Mouse (Mus musculus) frontal cortex, postnatal 10 days (tissue): ENCODE results near the gene Selenom.

ENCODE experiments used
- DNase-seq, 2 experiments: peaks; one replicate each; pipeline ENCODE4 v3.0.0; 2022; ENCODE audit warnings: low spot score in 2 of 2, mixed read lengths in 1 of 2

Gene Selenom

DNA sequence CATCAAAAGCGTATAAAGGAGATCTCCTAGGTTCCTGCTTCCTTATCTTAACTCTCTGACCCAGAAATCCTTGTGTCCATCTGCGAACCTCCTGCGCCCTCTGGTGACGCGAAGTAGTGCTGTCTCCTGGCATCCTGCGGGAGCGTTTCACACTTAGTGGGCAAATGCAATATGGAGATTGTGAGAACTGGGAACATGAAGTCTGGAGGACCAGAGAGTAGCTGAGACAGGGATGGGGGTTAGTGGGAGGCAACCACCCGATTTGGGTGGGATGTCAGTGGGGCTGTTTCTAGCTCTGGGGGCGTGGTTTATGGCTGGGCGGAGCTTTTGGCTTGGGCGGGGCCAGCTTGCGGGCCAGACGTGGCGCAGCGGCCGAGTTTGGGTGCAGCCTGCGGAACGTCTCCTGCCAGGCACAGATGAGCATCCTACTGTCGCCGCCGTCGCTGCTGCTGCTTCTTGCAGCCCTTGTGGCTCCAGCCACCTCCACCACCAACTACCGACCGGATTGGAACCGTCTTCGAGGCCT is at the start of gene Selenom:
TSS of gene Selenom (plus strand) at position 156 of the 526 bp plus-strand sequence.
- DNase-seq: peak; percentile 83 to 89

DNA sequence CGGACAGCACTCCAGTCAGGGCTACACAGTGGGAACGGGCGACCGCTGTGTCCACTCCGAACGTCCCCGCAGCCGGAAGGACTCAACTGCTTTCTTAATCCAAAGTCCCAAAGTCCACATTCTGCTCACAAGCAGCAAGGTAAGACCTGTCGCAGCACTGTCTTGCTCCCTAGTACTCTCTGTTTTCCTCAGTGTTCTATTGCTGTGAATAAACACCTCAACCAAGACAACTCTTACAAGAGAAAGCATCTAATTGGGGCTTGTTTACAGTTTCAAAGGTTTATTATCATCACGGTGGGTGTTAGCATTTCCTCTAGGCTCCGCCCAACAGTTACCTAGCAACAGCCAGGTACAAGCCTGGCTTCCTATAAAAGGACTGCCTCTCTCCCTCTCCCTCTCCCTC is 43.0 kb upstream of the Selenom start:
- no peak for DNase-seq

DNA sequence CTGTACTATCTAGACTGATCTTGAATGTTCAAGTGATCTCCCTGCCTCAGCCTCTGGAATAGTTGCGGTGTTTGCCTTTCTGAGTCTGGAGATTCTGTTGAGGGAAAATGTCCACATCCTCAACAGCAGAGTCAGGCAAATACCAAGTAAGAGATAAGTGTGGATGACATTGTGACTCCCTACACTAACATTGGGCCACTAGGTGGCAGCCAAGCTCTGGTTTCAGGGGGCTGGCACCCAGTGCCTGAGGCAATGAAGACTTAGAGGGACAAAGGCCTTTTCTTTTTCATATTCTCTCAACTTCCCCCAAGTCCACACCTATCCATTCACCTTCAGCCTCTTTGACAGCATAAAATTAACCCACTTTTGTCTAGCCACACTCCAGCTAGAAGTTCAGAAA is 42.0 kb upstream of the Selenom start:
- peak in 1 of 2 experiments; percentile 79 for DNase-seq

DNA sequence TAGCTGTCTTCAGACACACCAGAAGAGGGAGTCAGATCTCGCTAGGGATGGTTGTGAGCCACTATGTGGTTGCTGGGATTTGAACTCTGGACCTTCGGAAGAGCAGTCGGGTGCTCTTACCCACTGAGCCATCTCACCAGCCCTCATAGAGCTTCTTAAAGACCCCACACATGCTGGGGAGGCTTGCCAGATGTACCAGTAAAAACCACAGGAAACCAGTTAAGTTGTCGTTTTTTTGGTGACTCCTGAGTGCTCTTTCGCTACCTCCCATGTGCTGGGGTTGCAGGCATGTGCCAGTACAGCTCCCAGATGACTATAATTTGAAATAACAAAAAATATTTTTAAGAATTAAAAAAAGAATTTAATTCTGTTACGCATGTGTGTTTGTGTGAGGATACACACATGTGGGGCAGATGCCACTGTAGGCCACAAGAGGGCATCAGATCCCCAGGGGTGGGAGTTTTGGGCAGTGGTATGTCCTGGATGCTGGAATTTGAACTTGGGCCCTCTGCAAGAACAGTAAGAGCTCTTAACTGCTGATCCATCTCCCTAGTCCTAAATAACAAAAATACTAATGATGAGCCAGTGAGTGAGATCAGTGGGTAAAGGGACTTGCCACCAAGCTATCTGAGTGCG is 39.9 kb upstream of the Selenom start:
- DNase-seq: no peak

DNA sequence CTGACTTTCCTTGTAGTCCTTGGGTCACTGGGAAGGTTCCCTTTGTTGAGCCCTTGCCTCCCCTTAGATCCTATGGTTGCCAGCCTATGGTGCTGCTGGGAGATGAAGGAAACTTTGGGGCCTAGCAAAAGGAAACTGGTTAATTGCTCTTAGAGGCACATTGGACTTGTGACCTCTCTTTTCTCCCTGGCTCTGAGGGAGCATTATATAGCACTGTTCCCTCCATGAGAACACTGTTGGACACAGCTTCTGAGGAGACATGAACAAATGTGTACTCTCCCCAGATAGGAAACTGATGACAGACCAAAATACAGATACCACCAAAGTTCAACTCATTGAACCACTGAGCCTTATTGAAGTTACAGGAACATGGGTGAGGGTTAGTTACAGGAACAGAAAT is 39.0 kb upstream of the Selenom start:
- no peak for DNase-seq

DNA sequence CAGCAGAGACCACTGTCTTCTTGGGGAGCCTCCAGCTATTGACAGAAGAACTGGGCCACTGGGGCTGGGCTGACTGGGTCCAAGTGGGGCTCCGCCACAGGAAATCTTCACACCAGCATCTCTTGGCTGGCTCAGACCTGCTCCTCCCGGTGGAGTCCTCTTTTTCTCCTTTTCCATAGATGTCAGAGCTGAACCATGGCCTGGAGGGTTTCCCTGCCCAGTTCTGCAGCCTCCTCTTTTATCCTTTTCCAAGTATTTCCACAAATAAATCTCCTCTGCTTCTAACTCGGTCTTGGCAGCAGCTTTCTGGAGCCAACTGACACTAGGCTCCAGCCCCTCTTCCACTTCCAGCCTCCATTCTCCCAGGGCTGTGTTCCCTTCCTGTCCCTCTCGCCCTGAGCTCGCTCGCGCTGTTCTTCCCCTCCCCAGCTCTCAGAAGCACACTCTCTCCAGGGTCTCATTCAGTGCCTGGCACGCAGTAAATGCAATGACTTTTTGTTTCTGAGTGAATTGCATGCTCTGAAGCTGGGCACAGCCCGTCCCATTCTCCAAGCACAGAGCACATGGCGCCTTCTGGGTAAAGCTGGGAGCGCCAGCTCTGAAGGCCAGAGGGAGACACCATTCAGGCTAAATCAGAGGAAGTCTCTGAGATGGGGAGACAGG is 30.4 kb upstream of the Selenom start:
- DNase-seq: no peak

DNA sequence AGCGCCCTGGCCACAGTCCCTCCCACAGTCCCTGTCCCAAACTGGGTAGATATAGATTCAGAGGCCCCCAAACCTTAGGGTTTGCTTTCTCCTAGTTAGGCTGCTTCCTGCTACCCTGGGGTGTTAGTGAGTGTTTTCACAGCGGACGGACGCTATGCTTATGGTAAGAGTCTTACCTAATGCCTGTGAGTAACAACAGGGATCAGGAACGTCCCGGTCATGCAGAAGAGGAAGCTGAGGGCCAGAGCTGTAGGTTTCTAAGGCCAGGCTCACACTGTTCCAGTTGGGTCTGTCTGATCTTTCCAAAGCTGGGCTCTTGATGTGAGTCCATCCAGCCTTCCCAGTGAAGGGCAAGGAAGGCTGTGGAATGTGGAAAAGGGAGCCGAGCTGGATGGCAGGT is 28.1 kb upstream of the Selenom start:
- no peak for DNase-seq

DNA sequence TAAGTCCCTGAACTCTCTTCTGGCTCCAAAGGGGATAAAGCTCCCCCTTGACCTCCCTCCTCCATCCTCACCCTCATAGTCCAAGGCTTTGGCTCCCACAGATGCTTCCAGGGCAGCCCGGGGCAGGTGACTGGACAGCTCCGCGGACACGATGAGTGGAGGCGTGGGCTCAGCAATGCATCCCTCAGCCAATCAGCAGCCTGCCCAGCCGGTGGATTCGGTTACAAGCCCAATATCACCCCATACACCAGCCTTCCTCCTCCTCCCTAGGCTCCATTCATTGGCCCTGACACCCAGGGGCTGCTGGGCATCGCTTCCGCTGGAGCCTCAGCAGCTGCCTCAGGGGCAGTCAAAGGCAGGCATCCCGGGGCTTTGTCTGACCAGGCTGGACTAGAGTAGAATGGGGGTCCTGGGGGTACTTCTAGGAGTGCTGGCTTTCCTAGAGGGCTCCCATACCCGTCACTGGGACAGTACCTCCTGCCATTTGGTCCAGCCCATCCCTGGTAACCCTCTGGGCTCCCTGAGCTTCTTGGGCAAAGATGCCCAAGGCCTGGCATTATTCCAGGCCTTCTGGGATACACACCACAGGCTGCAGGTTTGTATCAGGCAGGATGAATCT is 26.4 kb upstream of the Selenom start, which contains the start of gene Pla2g3:
TSS of gene Pla2g3 (plus strand) at position 333 of the 619 bp plus-strand sequence.
- DNase-seq: no peak

DNA sequence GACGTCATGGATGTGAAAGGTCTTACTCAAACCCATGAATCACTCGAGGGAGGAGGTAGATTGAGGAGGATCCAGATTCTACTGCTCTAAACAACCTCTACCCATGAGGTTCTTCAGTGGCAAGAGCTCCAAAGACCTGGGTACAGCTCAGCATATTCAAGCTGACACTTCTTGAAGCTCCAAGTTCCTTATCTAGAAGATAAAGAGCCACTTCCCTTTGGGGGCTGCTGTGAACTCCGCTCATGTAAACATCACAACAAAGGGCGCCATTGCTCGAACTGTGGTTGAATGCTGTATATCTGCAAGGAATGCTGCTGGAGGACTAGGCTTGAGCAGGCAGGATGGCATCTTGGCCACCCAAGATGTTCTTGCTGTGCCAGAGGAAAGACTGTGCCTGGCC is 25.4 kb upstream of the Selenom start:
- DNase-seq: no peak

DNA sequence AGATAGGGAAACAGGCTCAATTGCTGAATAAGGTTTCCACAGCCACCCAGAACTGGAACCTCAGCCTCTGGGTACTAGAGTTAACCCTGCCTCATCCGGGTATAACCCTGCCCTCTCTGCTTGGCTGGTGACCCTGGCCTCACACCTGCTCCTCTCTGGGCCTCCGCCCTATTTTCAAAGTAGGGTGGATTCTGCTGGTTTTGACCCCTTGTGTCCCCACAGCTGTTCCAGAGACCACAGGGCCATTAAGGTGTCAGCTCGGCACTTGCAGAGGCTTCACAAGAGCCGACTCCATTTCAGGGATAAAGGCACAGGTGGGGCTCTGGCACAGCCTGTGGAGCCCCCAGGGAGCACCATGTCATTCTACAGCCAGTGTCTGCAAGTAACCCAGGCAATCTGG is 21.7 kb upstream of the Selenom start:
- no peak for DNase-seq

DNA sequence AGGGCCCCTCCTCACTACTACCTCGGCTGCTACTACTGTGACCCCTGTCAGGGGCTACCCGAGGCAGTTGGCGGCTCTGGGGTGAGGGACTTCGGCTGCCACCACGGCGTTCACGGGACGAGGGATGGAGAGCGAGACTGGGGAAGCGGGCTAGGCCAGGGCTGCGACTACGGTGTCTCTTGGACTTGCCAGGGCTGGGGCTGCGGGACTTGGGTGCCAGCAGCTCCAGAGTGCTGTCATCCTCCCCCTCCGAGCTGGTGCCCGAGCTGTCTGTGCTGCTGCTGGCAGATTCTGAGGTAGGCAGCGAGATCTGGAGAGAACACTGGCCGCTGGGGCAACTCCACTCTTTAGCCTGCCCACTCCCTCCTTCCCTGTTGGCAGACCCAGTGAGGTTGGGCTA is 19.6 kb upstream of the Selenom start:
- DNase-seq: no peak

DNA sequence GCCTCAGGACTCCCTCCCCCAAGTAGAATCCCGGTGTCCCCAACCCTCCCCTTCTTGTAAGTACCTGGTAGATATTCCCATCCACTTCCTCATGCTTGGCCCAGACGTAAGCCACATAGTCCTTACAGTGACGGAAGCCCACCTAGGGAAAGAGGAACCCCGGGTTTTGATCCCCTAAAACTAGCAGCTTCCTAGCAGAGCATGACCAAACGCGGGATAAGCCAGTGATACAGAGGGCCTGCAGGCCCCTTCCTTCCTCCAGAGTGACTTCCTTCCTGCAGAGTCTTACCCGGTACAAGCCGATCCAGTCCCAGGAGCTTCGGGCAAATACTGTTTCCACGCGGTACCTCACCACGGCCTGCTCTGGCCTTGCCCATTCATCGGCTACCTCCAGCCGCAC is 19.0 kb upstream of the Selenom start:
- DNase-seq: no peak

DNA sequence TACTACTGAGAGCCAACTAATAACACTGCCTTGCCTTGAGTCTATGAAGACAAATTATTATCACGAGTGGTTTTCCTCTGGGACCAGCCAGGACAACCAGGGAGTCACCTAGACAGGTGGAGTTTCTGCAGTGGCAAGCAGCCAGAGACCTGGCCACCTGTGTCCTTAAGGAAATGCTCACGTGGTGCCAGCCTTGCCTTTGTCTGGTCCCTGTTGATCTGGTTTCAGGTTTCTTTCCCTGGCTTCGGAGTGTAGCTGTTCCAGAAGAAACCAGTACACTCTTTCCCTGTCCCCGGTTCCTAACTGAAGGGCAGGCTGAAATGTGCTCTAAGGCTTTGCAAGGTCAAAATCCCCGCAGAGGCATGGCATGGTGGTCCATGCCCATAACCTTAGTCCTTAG is 17.7 kb upstream of the Selenom start:
- no peak for DNase-seq

DNA sequence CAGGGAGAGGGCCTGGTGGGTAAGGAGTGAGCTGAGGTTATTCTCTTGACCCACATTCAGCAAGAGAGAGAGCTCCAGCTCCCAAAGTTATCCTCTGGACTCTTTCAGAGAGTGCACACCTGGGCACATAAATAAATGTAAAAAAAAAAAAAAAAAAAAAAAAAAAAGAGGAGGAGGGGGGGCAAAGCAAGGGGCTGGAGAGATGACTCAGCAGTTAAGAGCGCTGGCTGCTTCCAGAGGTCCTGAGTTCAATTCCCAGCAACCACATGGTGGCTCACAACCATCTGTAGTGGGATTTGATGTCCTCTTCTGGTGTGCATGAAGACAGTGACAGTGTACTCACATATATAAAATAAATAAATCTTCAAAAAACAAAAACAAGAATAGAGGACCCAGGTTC is 17.2 kb upstream of the Selenom start:
- no peak for DNase-seq

DNA sequence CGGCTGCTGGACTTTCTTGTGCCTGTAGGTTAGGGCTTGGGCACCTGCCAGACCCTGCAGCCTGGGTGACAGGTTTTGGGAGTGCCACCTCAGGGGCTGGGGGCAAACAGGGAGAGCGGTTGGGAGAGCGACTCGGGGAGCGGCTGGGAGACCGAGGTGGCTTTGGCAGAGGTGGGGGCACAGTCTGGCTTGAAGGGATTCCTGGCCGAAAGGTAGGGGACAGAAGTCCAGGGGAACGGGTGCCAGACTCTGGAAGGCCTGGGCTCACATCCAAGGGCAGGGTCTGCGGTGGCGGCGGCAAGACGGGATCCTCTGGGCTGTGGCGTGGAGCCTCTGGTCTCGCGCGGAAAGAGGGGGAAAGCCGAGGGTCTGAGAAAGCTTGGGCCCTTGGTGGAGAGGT is 12.4 kb upstream of the Selenom start:
- DNase-seq: no peak

DNA sequence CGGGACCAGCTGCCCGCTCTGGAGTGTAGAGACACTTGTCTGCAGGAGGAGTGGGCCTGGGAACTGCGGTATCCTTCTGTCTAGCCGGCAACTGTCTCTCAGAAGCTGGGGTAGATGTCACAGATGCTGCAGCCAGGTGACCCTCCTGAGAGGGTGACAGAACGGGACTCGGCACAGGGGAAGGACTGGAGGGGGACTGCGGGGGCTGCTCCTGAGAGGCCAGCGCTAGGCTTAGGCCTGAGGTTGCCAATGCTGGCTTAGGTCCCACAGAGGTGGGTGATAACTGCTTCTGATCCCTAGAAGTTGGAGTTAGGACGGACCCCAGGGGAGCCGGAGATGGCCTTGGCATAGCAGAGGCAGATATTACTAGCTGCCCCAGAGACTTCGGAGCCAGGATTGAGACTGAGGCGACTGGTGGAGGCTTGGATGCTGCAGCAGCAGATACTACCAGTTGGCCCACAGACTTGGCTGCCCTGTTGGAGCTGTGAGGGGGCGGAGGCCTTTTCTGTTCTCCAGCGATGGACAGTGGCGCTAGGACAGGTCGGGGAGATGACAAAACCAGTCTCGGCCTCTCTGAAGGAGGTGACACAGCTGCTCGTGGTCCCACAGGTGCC is 11.9 kb upstream of the Selenom start:
- DNase-seq: no peak

DNA sequence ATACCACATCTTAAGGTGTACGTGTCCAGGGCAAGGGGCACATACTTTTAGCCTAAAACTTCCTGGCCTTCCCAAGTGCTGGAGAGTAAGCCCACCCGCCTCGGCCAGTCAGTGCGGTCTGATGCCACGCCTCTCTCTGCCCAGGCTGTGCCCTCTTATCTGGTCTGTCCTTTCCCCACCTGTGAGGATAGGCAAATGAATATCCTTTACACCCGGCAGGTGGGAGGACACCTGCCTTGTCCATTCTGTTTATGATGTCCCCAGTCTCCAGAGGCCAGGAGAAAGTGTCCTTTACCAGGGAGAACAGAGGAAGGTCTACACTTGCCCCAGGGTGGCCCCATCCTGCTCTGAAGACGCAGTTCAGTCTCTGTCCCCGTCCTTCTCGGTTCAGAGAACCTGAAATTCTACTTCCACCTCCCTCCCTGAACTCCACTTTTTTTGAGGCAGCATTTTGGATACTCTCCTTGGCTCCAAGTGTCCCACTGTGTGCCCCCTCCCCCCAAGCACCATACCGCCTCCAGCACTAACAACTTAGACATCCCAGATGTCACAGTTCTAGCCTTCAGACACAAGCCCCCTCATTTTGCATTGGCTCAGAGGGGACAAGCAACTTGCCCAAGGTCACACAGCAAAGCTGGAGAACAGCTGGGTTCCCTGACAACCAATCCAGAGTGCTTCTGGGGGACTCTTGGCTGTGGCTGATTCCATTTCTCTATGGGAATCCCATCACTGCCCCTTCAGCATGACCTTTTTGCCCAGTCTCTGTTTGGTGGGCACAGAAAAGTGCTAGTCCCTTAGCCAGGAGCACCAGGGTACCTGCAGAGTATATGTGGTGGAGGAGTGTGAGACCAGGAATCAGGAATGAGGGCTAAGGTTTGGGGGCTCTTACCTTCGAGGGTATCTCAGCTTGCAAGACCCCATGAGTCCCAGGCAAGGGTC is 10.5 kb upstream of the Selenom start:
- DNase-seq: no peak

DNA sequence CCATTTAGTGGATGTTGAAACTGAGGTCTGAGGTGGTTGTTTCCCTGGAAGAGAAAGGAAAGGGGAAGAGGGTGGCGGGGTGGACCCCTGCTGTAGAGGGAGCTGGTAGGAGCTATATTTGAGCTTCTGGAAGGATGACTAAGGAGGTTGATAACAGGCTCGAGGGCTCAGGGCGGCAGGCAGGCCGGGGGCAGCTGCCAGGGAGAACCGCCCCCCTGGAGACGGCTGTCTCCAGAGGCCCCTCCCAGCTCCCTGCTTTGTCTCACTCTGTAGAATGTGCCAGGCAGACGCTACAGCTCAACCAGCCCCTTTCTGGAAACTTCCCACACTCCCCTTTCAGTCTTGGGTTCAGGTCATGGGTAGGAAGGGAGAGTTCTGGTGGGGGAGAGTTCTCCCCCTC is 6.3 kb upstream of the Selenom start:
- no peak for DNase-seq

DNA sequence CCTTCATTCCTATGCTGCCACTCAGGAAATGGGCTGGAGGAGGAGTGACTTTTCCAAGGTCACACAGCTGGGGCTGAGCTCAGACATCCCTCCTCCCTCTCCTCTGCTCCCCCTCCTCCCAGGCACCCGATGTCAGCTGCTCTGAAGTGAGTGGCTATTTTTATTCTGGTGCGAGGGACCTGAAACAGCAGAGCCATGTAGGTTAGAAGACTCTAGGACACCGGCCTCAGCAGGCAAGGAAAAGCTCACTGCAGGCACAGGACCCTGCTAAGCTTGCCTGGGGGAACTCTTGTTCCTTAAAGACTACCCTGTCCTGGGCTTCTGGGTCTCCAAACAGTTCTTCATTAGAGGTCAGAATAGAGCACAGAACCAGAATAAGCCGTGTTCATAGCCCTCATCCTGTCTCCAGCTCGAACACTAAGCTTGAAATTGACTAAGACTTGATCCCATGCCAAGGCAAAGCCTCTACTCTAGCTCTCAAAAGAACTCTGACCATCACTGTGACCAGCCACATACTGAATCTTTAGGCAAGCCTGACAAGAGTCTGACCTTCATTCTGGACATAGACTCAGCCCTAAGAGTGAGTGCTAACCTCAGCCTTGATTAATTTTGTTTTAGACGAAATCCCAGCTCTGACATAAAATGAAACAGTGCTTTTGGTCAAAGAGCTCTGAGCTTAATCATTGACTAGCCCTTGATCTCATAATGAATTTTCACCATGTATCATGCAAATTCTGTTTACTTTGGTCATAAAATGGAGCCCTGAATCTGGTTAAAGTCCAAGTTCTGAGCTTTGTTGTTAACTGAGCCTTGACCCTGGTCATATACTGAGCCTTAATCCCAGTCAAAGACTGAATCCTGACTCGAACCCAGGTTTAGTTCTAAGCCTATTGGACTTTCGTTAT is 5.1 kb upstream of the Selenom start:
- DNase-seq: no peak

DNA sequence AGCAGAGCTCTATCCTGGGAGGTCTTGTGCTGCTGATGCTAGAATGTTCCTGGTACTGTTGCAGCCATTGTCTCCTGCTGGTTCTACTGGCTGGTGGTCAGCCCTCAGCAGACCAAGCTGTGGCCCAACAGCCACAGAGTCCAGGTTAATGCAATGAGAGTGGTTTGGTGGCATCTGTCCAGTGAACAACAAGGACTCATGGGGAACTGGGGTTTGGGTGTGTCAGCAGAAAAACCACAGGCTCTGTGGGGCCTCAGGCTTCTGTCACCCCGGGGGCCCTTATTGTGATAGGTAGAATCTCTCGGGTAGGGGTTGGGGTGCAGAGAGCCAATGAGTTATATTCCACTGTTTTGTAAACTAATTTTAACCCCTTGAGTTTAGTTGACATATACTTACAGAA is 4.2 kb upstream of the Selenom start:
- DNase-seq: no peak
